Mouse (Mus musculus) right cerebral cortex, adult 18-20 months (tissue): Measurements from ENCODE around the gene Ptpn14.

ENCODE experiments used
- DNase-seq: peaks from one replicate; pipeline ENCODE4 v3.0.0; 2022; ENCODE audit warnings: mixed read lengths

Ptpn14 gene

GRCm38 (mm10) chr1:189817089-189817488 is 89.0 kb downstream of the Ptpn14 start:
- DNase-seq: no peak

GRCm38 (mm10) chr1:189817810-189818209 is 89.7 kb downstream of the Ptpn14 start:
- peak; percentile 72 for DNase-seq

DNA sequence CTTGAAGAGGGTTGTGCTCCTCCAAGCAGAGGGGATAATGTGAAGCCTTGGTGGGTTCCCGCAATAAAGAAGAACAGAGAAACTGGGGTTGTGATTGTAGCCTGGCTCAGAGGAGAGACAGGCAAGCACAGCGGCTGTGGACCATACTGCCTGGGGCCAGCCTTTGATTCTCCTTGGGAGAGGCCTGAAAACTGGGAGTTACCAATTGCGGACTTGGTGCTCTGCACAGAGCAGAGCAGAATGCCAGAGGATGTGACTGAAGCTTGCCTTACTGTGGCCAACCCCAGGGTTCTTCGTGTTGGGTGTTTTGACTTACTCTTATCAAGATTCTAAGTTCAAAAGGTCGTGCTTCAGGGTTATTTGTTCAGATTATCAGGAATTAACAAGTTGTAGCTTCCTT is 92.0 kb downstream of the Ptpn14 start:
- no peak for DNase-seq

- no peak for DNase-seq
These were observed 96.4 kb downstream of the Ptpn14 start for GRCm38 (mm10) chr1:189824436-189824835.

- DNase-seq: no peak
These were observed 102.3 kb downstream of the Ptpn14 start for GRCm38 (mm10) chr1:189830391-189830790.

DNA sequence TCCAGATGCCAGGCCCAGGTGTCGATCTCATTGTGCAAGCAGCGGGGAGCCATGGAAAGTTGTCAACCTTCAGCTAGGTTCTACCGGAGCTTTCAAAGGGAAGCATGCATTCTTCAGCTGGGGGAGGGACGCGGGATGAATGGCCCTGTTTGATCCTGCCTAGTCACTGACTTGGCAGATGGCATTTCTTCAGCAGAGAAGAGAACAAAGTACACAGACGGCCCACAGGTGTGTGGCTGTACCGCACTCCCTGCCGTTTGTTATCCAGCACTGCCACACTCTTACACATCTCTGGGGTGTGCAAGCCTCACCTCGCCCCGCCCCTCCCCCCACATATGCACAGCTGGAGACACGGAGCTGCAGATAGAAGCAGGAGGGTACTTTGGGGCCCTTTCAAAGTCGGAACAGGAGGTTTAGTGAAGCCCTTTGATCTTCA is 102.7 kb downstream of the Ptpn14 start:
- DNase-seq: no peak

DNA sequence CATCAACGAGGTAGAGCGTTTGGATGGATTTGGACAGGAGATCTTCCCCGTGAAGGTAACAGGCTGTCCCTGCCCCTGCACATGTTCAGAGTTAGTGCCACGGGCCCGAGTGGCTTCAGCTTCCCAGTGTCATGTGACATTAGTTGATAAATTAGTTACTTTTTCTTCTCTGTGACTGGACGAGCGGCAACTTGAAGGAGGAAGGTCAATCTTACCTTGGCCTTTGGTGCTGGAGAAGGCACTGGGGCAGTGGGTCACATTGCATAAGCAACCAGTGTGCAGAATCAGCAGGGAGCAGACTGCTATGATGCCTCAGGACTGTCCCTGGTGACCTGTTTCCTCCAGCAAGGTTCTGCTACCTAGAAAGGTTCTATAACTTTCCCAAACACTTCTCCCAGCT is 105.3 kb downstream of the Ptpn14 start:
- DNase-seq: no peak

DNA sequence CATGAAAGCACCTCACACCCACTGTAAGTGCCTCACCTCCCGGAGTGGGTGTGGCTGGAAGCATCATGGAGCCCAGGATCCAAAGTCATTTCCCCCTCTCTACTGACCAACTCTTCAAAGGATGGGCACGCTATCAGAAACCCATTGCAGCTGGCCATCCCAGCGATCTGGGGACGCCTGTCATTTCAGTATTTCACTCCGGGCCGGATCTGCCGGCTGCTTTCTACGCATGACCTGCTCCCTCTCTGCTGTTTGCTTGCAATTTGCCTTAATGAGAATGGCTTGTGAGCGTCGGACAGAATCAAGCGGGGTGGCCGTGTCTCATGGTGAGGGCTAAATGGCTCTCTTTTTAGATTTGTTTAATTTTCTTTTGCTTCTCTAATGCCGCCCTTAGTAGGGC is 106.1 kb downstream of the Ptpn14 start:
- DNase-seq: no peak

DNA sequence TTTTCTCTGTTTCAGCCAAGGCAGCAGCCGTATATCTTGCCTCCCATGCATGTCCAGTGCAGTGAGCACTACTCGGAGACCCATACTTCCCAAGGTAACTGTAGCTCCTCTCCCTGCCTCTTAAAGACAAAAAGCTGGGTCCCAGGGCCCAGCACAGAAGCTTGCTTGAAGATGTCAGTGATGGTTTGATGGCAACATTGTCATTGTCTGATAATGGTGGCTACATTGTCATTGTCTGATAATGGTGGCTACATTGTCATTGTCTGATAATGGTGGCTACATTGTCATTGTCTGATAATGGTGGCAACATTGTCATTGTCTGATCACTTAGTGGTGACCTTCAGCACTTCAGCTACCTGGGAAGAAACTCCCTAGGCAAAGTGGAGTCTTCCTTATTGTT is 118.3 kb downstream of the Ptpn14 start:
- no peak for DNase-seq

DNA sequence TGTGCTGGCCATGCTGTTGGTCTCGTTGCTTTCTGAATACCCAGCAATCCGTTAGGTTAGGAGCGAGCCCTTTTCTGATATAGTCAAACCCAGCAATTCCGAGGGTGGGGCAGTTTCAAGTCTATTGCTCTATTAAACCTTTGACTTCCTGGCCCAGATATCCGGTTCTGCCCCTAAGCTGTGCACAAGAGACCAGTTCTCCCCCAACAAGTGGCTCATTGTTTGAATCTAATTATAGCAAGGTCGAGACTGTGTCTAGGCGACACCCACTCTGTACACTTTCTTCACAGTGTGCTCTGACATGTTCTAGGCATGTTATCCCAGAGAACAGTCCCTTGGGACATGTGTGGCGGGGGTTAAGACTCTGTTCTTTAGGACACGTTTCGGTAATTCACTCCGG is 121.5 kb downstream of the Ptpn14 start:
- no peak for DNase-seq

GRCm38 (mm10) chr1:189852051-189852450 is 124.0 kb downstream of the Ptpn14 start:
- no peak for DNase-seq

DNA sequence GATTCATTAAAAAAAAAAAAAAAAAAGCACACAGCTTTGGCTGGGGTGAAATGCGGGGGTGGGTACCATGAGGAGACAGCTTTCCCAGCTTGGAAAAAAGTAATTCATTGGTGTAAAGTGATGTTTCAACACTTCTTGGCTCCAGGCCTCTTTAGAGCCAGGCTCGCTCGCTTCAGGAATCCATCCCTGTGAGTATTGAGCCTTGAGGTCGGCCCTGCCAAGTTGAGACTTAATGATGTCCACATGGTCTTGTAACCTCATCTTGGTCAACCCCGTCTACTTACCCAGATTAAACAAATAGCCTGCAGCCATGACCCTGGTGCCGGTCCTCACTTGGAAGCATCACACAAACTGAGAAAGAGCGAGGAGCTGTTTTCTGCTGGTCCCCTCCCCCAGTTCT is 124.4 kb downstream of the Ptpn14 start:
- DNase-seq: no peak

- no peak for DNase-seq
These were observed 126.6 kb downstream of the Ptpn14 start for GRCm38 (mm10) chr1:189854646-189855045.

- DNase-seq: no peak
These were observed 127.7 kb downstream of the Ptpn14 start for GRCm38 (mm10) chr1:189855739-189856138.

DNA sequence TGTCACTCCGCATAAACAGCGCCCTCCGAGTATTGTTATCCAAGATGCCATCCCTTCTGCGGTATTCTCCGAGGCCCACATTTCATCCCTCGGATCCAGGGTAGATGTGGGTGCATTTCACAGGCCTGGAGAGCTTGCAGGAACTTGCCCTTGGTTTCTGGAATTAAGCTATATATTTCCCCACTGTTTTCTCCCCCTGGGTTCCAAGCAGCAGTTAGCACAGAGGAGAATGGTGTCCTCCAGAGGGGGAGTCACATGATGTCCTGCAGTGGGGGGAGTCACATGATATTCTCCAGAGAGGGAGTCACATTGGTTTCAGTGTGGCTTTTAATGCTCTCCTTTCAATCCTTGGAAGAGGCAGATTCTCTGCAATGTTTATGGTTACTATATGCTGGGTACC is 130.3 kb downstream of the Ptpn14 start:
- no peak for DNase-seq

GRCm38 (mm10) chr1:189860112-189860941 is 132.3 kb downstream of the Ptpn14 start:
- DNase-seq: no peak

GRCm38 (mm10) chr1:189860942-189861315 is 132.9 kb downstream of the Ptpn14 start:
- no peak for DNase-seq

DNA sequence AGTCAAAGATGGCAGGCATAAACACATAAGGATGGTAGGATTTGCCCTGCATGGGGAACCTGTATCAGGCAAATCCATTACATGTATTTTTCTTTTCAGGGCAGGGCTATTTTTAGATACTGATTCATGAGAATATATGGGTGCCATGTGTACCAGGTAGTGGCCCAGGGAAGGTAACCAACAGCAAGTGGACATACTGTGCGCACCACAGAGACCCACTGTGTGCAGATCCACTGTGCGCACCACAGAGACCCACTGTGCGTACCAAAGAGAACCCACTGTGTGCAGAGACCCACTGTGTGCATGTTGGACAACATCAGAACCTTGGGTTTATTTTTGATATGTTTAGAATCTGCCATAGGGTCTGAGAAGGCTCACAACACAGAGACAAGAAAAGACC is 135.7 kb downstream of the Ptpn14 start:
- DNase-seq: no peak

DNA sequence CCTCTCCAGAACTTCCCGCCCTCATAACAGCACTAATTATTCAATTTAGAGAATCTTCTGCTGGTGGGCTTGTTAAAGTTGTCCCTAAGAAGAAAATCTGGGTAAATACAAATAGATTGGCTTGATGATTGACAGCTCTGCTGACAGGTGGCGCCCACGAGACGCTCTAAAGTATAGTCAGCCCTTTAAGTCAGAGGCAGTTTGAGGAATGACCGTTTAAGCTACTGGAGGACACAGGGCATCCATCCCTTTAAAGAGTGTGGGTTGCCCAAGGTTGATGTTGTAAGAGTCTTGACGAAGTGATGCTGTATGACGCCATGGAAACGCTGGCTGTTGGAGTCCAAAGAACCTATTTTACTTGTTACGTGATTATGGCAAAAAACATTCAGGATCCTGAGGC is 136.2 kb downstream of the Ptpn14 start:
- no peak for DNase-seq

GRCm38 (mm10) chr1:189864846-189865560 is 136.9 kb downstream of the Ptpn14 start:
- no peak for DNase-seq

- DNase-seq: no peak
These were observed 138.6 kb downstream of the Ptpn14 start for GRCm38 (mm10) chr1:189866621-189867020.

DNA sequence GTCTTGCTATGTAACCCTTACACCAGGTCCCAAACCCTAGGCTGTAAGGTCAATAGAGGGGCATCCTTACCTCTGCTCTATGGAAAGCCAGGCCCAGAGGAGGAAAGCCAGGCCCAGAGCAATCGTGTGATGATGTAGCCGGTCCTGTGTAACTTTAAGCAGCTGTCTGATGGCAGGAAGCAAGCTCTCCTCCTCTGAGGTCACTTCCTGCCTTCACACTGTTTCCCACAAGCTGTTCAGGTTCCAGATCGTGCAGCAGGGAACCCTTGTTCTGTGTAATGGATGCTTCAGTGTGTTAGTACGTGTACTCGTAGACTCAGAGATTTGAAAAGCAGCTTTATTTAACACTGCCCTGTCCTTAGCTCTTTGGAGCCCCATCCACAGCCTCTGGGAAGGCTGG is 139.0 kb downstream of the Ptpn14 start:
- no peak for DNase-seq

DNA sequence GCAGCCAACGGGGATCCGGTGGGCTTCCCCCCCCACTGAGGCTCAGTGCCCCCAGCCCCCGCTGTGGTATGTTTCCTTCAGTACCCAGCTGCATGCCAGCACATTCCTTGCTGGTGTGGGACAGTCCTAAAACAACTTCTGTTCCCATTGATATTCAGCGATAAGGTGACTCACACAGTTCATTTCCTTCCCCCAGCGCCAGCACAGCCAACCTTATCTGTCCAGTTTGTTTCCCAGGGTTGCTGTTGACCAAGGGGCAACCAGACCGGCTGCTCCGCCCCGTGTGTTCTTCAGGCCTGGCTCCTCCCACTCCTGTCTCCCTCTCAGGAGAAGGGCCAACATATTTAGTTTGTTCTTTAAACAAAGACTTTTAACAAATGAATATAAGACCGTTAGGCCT is 139.4 kb downstream of the Ptpn14 start:
- no peak for DNase-seq

DNA sequence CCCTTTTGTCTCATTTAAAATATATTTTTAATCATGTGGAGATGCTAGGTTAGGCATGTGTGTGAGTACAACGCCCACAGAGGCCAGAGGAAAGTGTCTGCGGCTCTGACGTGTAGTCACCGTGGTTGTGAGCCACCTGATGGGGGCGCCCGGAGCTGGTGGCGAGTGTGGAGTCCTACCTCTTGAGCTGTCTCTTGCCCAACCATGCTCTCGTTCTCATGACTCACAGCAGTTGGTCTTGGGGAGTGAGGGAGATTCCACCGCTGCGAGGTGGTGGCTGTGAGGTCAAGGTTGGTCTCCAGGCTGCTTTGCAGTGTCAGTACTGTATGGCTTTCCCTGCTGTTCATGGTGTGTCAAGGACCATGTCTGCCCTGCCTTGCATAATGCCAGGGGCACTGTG is 140.0 kb downstream of the Ptpn14 start:
- DNase-seq: no peak
